Mouse (Mus musculus) embryonic facial prominence, embryonic 11.5 days (tissue): ENCODE results near the gene Rpl32. TPM values are rescaled to one million over a fixed set of nuclear protein-coding genes. Genes with fewer than 3 reads are reported as not detected.
A peak's percentile ranks its signal among the peaks of the same experiment; 100 is the strongest.
"Not testable (repeated sequence)": the region's sequence is repeated elsewhere in the genome, so short reads cannot be mapped to it uniquely, and the experiment has no call there.

ENCODE experiments used
- ATAC-seq: fragments of 200-750 bp; cut with Nextera tagmentation; replicated peaks from 2 replicates; pipeline ENCODE4 v1.8.0; 2017; ENCODE audit warnings: low read depth; ENCODE audit not compliant: insufficient number of reproducible peaks, low FRiP score, low TSS enrichment
- DNase-seq: peaks from one replicate; pipeline ENCODE4 v3.0.0-alpha.2; 2015; ENCODE audit warnings: low spot score
- H3K27ac ChIP-seq: fragments of 300-500 bp; sonication (generic); replicated peaks from 2 replicates; pipeline ENCODE4 v1.5.1; 2014; ENCODE audit warnings: mild to moderate bottlenecking, low read depth, low read length, control low read depth
- H3K27me3 ChIP-seq: fragments of 300-500 bp; sonication (generic); 2 replicates; pipeline ENCODE4 v1.6.1; 2014; ENCODE audit warnings: mild to moderate bottlenecking, low read length, moderate library complexity, mixed read lengths; ENCODE audit not compliant: control insufficient read depth, insufficient read depth
- H3K36me3 ChIP-seq: fragments of 300-500 bp; sonication (generic); replicated peaks from 2 replicates; pipeline ENCODE4 v1.6.1; 2014; ENCODE audit warnings: low read depth, mild to moderate bottlenecking, low read length, moderate library complexity, mixed read lengths; ENCODE audit not compliant: control insufficient read depth, insufficient read depth
- H3K4me1 ChIP-seq: fragments of 300-500 bp; sonication (generic); 2 replicates; pipeline ENCODE4 v1.6.1; 2014; ENCODE audit warnings: low read length, mixed read lengths; ENCODE audit not compliant: control insufficient read depth, insufficient read depth
- H3K4me2 ChIP-seq: fragments of 300-500 bp; sonication (generic); 2 replicates; pipeline ENCODE4 v1.6.1; 2014; ENCODE audit warnings: low read depth, mild to moderate bottlenecking, control low read depth, low read length, moderate library complexity
- H3K4me3 ChIP-seq: fragments of 300-500 bp; sonication (generic); 2 replicates; pipeline ENCODE4 v1.5.1; 2014; ENCODE audit warnings: low read depth, low read length, control low read depth
- H3K9ac ChIP-seq: fragments of 300-500 bp; sonication (generic); replicated peaks from 2 replicates; pipeline ENCODE4 v1.6.1; 2014; ENCODE audit warnings: mild to moderate bottlenecking, control low read depth, low read length
- H3K9me3 ChIP-seq: fragments of 300-500 bp; sonication (generic); replicated peaks from 2 replicates; pipeline ENCODE4 v1.6.1; 2016; ENCODE audit warnings: mild to moderate bottlenecking, low read length, inconsistent platforms, mixed read lengths; ENCODE audit not compliant: control insufficient read depth
- WGBS: fragments of 180-500 bp; shearing (Covaris S2); extraction: QIAGEN DNeasy Blood & Tissue Kit; methylation state at CpG from one replicate; pipeline ENCODE4 v1.1.7; 2014; 5-methylcytosine and 5-hydroxymethylcytosine counted together
- polyA plus RNA-seq: library from polyadenylated mRNA; unstranded; fragments of >200 nt; fragmentation: Nextera tagmentation; extraction: Ambion mirVana; gene quantifications from 2 replicates; pipeline ENCODE4 v1.2.1, GENCODE M21; 2014

Rpl32 gene
- polyA plus RNA-seq, 1 experiment from 2014 or later, result 2,207 TPM

GRCm38 (mm10) chr6:115830779-115831601, 22.4 kb upstream of the Rpl32 start:
- H3K4me3 ChIP-seq, result no peak overlapping the region
- no peaks in the 10 kb centered on the region for H3K4me1 ChIP-seq
- no peak overlapping the region for H3K9ac ChIP-seq
- H3K9me3 ChIP-seq, result no peaks in the 10 kb centered on the region
- 91% methylated on average over 6 of the region's 6 CpGs for WGBS
- no peaks in the 10 kb centered on the region for H3K27me3 ChIP-seq
- no peak overlapping the region for H3K27ac ChIP-seq
- ATAC-seq, result no peak
- H3K36me3 ChIP-seq, result no peaks in the 10 kb centered on the region
- no peak for DNase-seq
- no peak overlapping the region for H3K4me2 ChIP-seq

GRCm38 (mm10) chr6:115823850-115824464, 15.4 kb upstream of the Rpl32 start:
- WGBS, result 2% methylated on average over 4 of the region's 11 CpGs
- DNase-seq, result peak; percentile 91
- not testable (repeated sequence) for H3K27me3 ChIP-seq, H3K9ac ChIP-seq, H3K4me1 ChIP-seq, H3K9me3 ChIP-seq, H3K4me2 ChIP-seq, H3K36me3 ChIP-seq, H3K27ac ChIP-seq
- H3K4me3 ChIP-seq, result 0 out of 2 replicates have a peak overlapping the region, but pooled peaks have one; percentile 1
- peak; percentile 94 for ATAC-seq

GRCm38 (mm10) chr6:115821216-115821993, 12.9 kb upstream of the Rpl32 start:
- no peak for DNase-seq
- Histone ChIP-seq H3K9ac (no peak overlapping the region), H3K4me2 (no peak overlapping the region), H3K9me3 (no peaks in the 10 kb centered on the region), H3K36me3 (no peaks in the 10 kb centered on the region), H3K27me3 (no peaks in the 10 kb centered on the region), H3K27ac (no peak overlapping the region), H3K4me1 (no peaks in the 10 kb centered on the region), H3K4me3 (no peak overlapping the region)
- ATAC-seq, result no peak
- WGBS, result 84% methylated on average over 8 of the region's 8 CpGs

- 81% methylated on average over 2 of the region's 2 CpGs for WGBS
- DNase-seq, result no peak
- no peaks in the 10 kb centered on the region for H3K27me3 ChIP-seq
Measured at GRCm38 (mm10) chr6:115818129-115818528, 9.6 kb upstream of the Rpl32 start.

GRCm38 (mm10) chr6:115815041-115815440, 6.5 kb upstream of the Rpl32 start:
- no peak for ATAC-seq
- Histone ChIP-seq H3K36me3 (no peaks in the 10 kb centered on the region), H3K9ac (no peak overlapping the region), H3K27ac (no peak overlapping the region), H3K4me2 (no peak overlapping the region), H3K4me3 (no peak overlapping the region), H3K9me3 (no peaks in the 10 kb centered on the region), H3K27me3 (no peaks in the 10 kb centered on the region), H3K4me1 (no peaks in the 10 kb centered on the region)
- 78% methylated on average over 4 of the region's 4 CpGs for WGBS
- DNase-seq, result no peak

More at GRCm38 (mm10) chr6:115818129-115818528, 9.6 kb upstream of the Rpl32 start:
- Histone ChIP-seq H3K4me2 (no peak overlapping the region), H3K4me1 (no peaks in the 10 kb centered on the region), H3K4me3 (no peak overlapping the region), H3K9me3 (no peaks in the 10 kb centered on the region), H3K36me3 (no peaks in the 10 kb centered on the region), H3K27ac (no peak overlapping the region), H3K9ac (no peak overlapping the region)
- ATAC-seq, result no peak

GRCm38 (mm10) chr6:115814104-115814503, 5.6 kb upstream of the Rpl32 start:
- Histone ChIP-seq H3K9ac (no peak overlapping the region), H3K9me3 (no peaks in the 10 kb centered on the region), H3K27ac (no peak overlapping the region), H3K36me3 (no peaks in the 10 kb centered on the region), H3K4me3 (no peak overlapping the region), H3K27me3 (no peaks in the 10 kb centered on the region), H3K4me2 (no peak overlapping the region), H3K4me1 (no peaks in the 10 kb centered on the region)
- 35% methylated on average over 4 of the region's 4 CpGs for WGBS
- ATAC-seq (no peak), DNase-seq (peak; percentile 75)

GRCm38 (mm10) chr6:115811606-115812005, 3.1 kb upstream of the Rpl32 start:
- Histone ChIP-seq H3K4me2 (no peak overlapping the region), H3K27ac (no peak overlapping the region), H3K9me3 (no peaks in the 10 kb centered on the region), H3K4me1 (no peaks in the 10 kb centered on the region), H3K9ac (no peak overlapping the region), H3K36me3 (peaks cover 6% of the 10 kb centered on the region), H3K4me3 (no peak overlapping the region), H3K27me3 (no peaks in the 10 kb centered on the region)
- whole genome bisulfite sequencing, result 78% methylated on average over 8 of the region's 8 CpGs
- ATAC-seq (no peak), DNase-seq (no peak)

GRCm38 (mm10) chr6:115808196-115808487, 405 bp downstream of the Rpl32 start:
- WGBS, result under 1% methylated on average over 22 of the region's 22 CpGs
- peak overlapping the region; percentile 100 for H3K4me3 ChIP-seq
- H3K9me3 ChIP-seq, result no peaks in the 10 kb centered on the region
- peak overlapping the region; percentile 88 for H3K27ac ChIP-seq
- H3K27me3 ChIP-seq, result no peaks in the 10 kb centered on the region
- DNase-seq (peak; percentile 30), ATAC-seq (no peak)
- no peaks in the 10 kb centered on the region; the same call in 1 of the 2 replicates for H3K4me1 ChIP-seq
- H3K36me3 ChIP-seq, result peaks cover 17% of the 10 kb centered on the region
- peak overlapping the region; percentile 100 for H3K9ac ChIP-seq
- H3K4me2 ChIP-seq, result peak overlapping the region; percentile 80
